Mouse (Mus musculus) ES-CJ7 (cell line): ENCODE data around the gene Zfp28.
"Not testable (repeated sequence)": the region's sequence is repeated elsewhere in the genome, so short reads cannot be mapped to it uniquely, and the experiment has no call there.

Source experiments
- DNase-seq: peaks from one replicate; pipeline ENCODE4 v3.0.0; 2011; ENCODE audit warnings: low read depth, low spot score

The Zfp28 gene

GRCm38 (mm10) chr7:6383044-6383455, at the start of gene Zfp28:
Gene Zfp28 (plus strand): TSS chr7:6383295.
- DNase-seq: peak; percentile 98

GRCm38 (mm10) chr7:6339865-6340264, 43.2 kb upstream of the Zfp28 start:
- no peak for DNase-seq

- peak; percentile 94 for DNase-seq
Measured at GRCm38 (mm10) chr7:6343501-6344071, 39.5 kb upstream of the Zfp28 start, which contains the start of gene Gm3854. Gene Gm3854 (plus strand): TSS chr7:6343759.

GRCm38 (mm10) chr7:6344124-6344523, 39.0 kb upstream of the Zfp28 start:
- DNase-seq: no peak

DNA sequence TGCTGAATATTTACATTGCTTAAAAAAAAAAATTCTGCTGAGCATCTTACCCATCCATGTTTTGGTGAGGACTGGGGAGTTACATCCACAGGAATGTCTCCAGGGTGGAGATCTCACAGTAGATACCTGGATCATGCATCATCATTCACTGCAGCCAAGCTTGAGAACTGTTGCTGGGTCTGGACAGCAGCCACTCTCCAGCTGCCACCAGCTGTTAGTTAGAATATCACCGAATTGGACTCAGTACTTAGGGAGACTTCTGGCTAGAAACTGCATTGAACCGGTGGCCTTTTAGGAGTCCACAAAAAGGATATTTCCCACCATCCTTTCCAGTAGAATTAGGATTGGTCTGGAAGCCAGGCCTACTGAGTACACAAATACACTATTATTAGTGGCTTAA, 25.0 kb upstream of the Zfp28 start:
- no peak for DNase-seq

DNA sequence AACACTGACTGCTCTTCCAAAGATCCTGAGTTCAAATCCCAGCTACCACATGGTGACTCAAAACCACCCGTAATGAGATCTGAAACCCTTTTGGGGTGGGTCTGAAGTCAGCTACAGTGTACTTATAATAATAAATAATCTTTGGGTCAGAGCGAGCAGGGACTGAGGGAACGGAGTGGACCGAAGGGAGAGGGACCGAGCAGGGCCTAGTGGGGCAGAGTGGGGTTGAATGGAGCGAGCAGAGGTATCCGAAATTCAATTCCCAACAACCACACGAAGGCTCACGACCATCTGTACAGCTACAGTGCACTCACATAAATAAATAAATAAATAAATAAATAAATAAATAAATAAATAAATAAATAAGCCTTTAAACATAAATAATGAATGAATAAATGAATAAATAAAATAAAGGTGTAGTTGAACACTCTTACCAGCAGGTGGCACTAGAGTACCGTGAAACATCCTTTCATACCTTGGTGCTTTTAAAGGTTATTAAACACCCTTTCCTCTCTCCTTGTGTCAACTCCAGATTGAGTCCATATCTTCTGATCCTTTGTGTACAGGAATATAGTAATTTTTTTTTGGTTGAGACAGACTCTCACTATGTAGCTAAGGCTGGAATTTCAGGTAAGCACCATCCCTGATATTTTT, 24.0 kb upstream of the Zfp28 start:
- peak; percentile 47 for DNase-seq

DNA sequence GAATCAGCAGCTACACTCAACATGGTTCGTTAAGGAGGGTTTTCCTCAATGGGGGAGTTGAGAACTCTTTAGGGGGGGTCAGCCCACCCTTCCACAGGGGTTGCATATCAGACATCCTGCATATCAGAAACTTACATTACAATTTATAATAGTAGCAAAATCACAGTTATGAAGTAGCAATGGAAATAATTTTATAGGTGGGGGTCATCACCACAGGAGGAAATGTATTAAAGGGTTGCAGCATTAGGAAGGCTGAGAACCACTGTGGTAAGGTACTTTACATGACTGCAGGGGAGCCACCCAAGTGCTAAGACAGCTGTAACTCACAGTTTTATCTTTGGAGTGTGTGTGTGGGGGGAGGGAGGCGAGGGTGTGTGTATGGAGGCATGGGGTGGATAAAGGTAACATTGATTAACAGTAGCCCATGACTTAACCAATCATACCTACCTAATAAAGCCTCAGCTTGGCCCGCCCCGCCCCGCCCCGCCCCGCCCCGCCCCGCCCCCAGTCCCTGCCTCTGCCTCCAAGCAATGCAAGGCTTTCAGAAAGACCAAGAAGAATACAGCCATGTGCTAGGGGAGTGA, 22.5 kb upstream of the Zfp28 start:
- no peak for DNase-seq

- DNase-seq: no peak
Measured at GRCm38 (mm10) chr7:6361756-6362155, 21.3 kb upstream of the Zfp28 start.

DNA sequence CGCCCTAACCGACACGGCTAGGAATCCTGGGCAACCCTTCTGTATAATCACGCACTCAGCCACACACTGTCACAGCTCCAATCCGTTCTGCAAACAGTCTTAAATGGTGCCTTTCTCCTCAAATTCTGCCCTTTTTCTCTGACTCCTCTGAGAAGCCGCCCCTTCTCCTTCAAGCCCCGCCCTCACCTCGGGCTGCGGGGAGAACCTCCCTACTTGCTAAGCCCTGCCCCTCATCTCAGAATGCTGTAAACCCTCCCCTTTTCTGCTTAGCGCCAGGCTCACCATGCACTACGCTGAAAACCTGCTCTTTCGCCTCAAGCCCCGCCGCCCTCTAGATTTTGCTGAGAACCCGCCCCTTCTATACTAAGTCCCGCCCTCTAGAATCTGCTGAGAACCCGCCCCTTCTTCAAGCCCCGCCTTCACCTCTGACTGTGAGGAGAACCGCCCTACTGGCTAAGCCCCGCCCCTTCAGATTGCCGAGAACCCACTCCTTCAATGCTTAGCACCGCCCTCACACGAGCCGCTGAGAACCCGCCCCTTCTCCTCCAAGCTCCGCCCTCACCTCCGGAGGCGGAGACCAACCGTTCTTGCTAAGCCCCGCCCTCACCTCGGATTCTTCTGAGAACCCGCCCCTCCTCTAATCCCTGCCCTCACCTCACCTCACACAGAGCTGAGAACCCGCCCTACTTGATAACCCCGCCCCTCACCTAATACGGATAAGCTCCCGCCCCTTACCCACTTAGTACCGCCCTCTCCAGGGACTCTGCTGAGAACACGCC, 20.6 kb upstream of the Zfp28 start:
- peak; percentile 99 for DNase-seq

DNA sequence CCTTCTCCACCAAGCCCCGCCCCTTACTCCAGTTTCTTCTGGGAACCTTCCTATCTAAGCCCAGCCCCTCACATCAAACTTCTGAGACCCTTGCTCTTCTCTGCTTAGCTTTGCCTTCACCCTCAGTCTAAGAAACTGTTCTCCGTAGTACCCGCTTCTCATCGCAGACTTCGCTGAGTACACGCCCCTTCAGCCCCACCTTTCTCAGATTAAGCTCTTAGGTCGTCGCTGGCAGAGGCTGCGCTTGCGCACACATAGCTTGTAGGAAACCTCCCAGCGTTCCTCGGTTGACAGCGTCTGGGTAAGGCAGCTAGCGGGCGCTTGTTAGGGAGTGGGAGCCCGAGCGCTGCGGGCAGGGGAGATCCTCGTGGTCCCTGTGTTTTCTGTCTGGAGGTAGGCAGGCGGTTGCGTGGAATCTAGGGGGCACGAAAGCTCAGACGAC, 20.0 kb upstream of the Zfp28 start, which contains the start of gene Zfp78:
TSS of gene Zfp78 (plus strand) at position 234 of the 442 bp plus-strand sequence.
- peak; percentile 97 for DNase-seq

DNA sequence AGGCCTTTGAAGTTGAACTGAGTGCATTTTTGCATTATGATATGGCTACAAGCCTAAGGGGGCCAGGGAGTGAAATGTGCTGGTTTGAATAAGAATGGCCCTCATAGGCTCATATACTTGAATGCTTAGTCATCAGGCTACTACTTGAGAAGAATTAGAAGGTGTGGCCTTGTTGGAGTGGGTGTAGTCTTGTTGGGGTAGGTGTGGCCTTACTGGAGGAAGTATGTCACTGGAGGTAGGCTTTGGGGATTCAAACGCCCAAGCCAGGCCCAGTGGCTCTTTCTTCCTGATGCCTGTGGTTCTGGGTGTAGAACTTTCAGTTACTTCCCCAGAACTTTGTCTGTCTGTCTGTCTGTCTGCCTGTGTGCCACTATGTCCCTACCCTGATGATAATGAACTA, 18.3 kb upstream of the Zfp28 start:
- peak; percentile 64 for DNase-seq

- no peak for DNase-seq
Measured at GRCm38 (mm10) chr7:6367185-6367584, 15.9 kb upstream of the Zfp28 start.

DNA sequence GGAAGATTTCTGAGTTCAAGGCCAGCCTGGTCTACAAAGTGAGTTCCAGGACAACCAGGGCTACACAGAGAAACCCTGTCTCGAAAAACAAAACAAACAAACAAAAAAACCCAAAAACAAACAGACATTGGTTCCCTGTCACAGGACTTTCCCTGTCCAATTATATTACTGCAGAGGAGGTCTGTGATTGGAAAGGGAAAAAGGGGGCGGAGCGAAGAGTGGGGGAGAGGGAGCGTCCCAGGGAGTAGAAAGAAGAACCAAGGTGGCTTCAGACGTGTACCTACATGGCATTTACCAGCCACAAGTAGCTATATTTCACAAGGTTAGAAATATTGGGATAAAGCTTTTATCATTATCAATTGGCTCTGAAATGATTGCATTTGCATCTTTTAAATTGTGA, 14.9 kb upstream of the Zfp28 start:
- not testable (repeated sequence) for DNase-seq

DNA sequence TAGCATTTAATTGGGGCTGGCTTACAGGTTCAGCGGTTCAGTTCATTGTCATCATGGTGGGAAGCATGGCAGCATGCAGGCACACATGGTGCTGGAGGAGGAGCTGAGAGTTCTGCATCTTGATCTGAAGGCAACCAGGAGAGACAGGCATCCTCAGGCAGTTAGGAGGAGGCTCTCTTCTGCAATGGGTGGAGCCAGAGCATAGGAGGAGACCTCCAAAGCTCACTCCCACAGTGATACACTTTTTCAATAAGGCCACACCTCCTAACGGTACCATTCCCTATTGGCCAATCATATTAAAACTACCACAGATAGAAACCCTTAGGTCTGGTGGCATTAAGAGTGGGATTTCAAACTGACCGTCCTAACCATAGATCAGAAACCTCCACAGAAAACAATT, 13.6 kb upstream of the Zfp28 start:
- DNase-seq: no peak

DNA sequence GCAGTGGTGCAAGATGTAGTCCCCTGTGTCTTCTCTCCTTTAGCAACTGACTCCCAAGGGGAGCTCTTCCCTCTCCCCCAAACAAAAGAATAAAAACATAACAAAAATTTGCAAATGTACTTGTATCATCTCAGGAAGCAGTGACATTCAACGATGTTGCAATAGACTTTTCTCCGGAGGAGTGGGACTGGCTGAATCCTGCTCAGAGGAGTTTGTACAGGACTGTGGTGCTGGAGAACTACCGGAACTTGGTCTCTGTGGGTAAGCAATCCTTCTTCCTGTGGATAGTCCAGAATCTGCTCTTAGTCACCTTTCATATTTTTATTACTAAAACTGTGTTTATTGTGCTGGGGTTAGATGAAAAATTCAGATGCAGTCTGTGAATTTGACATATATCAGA, 10.1 kb upstream of the Zfp28 start:
- DNase-seq: no peak

DNA sequence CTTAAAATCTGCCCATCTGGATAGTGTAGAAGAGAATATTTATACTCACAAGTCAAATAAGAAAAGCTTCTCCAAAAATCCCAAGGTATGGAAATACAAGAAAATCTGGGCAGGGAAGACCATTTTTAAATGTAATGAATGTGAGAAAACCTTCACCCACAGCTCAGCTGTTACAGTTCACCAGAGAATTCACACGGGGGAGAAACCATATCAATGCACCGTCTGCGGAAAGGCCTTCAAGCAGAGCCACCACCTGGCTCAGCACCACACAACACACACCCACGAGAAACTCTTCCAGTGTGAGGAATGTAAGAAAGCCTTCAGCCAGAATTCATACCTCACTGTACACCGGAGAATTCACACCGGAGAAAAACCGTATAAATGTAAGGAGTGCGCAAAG, 4.7 kb upstream of the Zfp28 start:
- DNase-seq: no peak

DNA sequence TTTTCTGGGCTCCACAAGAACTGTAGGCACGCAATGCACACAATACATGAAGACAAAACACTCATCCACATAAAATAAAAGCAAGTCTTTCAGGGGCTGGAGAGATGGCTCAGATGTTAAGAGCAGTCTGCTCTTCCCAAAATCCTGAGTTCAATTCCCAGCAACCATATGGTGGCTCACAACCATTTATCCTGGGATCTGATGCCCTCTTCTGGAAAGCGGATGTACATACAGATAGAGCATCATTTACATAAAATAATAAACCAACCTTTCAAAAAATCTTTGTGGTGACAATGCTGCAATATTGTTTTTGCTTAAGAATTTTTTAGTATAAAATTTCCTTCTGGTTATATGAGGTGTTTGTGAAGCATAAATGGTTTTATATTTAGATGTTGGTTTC, 1.7 kb upstream of the Zfp28 start:
- peak; percentile 36 for DNase-seq

DNA sequence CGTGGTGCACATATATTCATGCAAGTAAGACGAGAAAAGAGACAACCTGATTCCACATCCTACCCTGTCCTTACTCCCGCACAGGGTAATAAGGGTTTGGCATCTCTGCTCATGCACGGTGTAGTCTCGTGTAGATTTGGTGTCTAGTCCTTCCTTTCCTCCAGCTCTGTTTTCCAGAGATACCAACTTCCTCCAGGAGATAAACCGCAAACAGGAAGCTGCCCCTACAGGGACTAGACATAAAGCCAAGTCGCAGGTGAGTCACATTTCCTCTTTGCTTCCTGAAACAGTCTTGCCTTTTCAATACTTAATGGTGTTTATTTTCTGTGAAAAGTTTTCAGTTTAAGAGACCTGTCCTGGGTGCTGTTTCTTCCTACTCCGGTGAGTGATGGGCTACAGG, 916 bp downstream of the Zfp28 start:
- no peak for DNase-seq

- DNase-seq: no peak
Measured at GRCm38 (mm10) chr7:6386995-6387394, 3.9 kb downstream of the Zfp28 start.

DNA sequence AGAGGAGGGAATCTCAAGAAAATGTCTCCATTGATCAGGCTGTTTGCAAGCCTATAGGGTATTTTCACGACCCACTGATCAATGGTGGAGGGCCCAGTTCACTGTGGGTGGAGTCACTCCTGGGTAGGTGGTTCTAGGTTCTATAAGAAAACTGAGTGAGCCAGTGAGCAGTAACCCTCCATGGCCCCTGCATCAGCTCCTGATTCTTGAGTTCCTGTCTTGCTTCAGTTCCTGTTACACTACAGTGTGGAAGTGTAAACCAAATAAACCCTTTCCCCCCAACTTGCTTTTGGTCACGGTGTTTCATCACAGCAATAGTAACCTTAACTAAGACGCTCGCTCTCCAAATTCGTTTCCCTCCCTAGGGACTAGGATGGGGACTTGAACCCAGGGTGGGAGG, 5.9 kb downstream of the Zfp28 start:
- no peak for DNase-seq

- DNase-seq: no peak
Measured at GRCm38 (mm10) chr7:6389449-6389848, 6.4 kb downstream of the Zfp28 start.
